Mouse (Mus musculus): ENCODE measurements around the gene H2-Q10.
"Not testable (repeated sequence)": the region's sequence is repeated elsewhere in the genome, so short reads cannot be mapped to it uniquely, and the experiment has no call there.

H2-Q10 gene

GRCm38 (mm10) chr17:35469842-35470751, at the start of gene H2-Q10:
H2-Q10 (plus strand) TSS chr17:35470089.
- DNase-seq (ENCODE audit: low spot score), result no peak

DNA sequence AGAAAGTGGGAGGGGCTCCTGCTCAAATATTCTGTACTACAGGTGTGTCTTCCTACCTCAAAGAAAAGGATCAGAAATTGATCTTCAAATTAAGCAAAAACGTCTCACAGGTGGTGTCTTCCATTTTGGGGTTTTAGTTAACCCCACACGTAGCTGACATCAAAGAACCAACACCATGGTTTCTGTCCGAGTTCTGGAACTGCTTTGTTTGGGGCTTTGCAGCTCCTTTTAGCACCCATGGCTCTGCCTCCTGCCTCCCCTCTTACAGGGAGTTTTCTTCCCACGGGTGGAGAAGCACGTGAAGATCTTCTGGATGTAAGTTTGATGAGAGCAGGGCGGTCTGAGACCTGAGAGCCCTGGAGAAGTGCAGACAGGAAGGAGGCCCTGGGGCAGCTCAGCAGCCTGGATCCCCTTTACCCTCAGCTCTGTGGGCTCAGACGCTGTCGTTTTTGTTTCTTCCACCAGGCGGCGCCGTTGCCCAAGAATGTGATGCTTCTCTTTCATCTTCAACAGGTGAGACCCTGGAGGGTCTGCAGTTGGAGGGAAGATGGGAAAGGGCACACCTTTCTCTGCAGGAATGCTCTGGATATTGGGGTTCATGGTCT, 49.6 kb upstream of the H2-Q10 start:
- DNase-seq (ENCODE audit: low spot score), result not testable (repeated sequence)

DNA sequence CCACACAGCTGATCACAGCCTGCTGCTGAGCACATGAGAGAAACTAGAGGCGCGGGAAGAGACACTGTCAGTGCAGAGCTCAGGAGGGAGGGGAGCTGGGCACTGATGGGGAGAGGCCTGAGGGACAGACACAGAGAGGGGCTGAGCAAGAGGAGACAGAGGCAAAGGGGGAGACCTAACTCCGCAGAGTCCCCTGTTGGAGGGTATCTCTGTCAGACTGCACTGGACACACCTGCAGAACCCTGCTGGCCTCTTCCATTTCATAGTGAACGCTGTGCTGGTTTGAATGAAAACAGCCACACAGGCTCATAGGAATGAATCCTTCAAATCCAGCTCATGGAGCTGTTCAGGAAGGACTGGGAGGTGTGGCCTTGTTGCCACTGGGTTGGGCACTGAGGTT, 48.6 kb upstream of the H2-Q10 start:
- not testable (repeated sequence) for DNase-seq (ENCODE audit: low spot score)

DNA sequence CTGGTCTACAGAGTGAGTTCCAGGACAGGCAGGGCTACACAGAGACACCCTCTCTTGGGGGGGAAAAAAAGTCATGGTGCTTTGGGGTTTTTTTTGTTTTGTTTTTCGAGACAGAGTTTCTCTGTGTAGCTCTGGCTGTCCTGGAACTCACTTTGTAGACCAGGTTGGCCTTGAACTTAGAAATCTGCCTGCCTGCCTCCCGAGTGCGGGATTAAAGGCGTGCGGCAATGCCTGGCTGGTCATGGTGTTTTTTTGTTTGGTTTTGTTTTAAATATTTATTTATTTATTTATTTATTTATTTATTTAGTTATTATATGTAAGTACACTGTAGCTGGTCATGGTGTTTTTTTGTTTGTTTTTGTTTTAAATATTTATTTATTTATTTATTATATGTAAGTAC, 47.5 kb upstream of the H2-Q10 start:
- not testable (repeated sequence) for DNase-seq (ENCODE audit: low spot score)

GRCm38 (mm10) chr17:35423131-35423810, 46.6 kb upstream of the H2-Q10 start:
- not testable (repeated sequence) for DNase-seq (ENCODE audit: low spot score)

GRCm38 (mm10) chr17:35424106-35424505, 45.8 kb upstream of the H2-Q10 start:
- DNase-seq (ENCODE audit: low spot score), result not testable (repeated sequence)

DNA sequence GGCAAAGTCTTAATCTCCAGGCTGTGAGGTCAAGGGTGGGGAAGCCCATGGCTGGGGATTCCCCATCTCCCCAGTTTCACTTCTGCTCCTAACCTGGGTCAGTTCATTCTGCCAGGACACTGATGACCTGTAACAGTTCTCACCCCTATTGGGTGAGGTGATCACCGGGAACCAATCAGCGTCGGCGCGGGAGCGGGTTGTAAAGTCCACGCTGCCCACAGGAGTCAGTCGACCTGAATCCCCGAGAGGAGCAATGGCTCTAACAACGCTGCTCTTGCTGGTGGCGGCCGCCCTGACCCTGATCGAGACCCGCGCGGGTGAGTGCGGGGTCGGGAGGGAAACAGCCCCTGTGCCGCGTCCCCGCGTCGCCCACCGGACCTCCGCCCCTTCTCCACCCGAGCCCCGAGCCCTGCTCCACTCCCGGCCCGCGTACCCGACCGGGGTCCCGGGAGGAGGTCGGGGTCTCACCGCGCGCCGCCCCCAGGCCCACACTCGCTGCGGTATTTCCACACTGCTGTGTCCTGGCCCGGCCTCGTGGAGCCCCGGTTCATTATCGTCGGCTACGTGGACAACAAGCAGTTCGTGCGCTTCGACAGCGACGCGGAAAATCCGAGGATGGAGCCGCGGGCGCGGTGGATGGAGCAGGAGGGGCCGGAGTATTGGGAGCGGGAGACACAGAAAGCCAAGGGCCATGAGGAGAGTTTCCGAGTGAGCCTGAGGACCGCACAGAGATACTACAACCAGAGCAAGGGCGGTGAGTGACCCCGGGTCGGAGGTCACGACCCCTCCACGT, 45.1 kb upstream of the H2-Q10 start, which contains the start of gene H2-Q6:
Gene H2-Q6, plus strand, starts transcription at position 227 of the 793 bp plus-strand sequence.
- peak; percentile 56 for DNase-seq (ENCODE audit: low spot score)

GRCm38 (mm10) chr17:35425474-35425873, 44.4 kb upstream of the H2-Q10 start:
- peak; percentile 38 for DNase-seq (ENCODE audit: low spot score)

DNA sequence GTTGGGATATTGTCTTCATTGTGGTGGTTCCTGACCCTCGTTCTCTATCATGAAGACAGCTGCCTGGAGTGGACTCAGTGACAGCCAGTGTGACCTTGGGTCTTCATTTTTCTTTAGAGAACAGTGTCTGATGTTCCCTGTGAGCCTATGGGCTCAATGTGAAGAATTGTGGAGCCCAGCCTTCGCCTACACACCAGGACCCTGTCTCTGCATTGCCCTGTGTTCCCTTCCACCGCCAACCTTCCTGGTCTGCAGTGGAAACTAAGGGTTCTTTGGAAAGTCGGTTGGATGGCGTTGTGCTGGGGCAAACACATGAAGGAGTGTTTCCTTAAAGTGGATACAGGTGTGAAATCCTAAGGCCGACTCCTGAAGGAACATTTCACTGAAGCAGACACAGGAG, 41.0 kb upstream of the H2-Q10 start:
- DNase-seq (ENCODE audit: low spot score), result not testable (repeated sequence)

- not testable (repeated sequence) for DNase-seq (ENCODE audit: low spot score)
Measured at GRCm38 (mm10) chr17:35430671-35431070, 39.2 kb upstream of the H2-Q10 start.

GRCm38 (mm10) chr17:35432167-35432566, 37.7 kb upstream of the H2-Q10 start:
- DNase-seq (ENCODE audit: low spot score), result not testable (repeated sequence)

DNA sequence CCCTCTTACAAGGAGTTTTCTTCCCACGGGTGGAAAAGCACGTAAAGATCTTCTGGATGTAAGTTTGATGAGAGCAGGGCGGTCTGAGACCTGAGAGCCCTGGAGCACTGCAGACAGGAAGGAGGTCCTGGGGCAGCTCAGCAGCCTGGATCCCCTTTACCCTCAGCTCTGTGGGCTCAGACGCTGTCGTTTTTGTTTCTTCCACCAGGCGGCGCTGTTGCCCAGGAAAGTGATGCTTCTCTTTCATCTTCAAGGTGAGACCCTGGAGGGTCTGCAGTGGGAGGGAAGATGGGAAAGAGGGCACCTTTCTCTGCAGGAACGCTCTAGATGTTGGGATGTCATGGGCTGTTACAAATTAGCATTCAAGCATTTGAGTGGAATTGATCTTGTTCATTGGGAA, 35.1 kb upstream of the H2-Q10 start:
- not testable (repeated sequence) for DNase-seq (ENCODE audit: low spot score)

- not testable (repeated sequence) for DNase-seq (ENCODE audit: low spot score)
Measured at GRCm38 (mm10) chr17:35435577-35435976, 34.3 kb upstream of the H2-Q10 start.

DNA sequence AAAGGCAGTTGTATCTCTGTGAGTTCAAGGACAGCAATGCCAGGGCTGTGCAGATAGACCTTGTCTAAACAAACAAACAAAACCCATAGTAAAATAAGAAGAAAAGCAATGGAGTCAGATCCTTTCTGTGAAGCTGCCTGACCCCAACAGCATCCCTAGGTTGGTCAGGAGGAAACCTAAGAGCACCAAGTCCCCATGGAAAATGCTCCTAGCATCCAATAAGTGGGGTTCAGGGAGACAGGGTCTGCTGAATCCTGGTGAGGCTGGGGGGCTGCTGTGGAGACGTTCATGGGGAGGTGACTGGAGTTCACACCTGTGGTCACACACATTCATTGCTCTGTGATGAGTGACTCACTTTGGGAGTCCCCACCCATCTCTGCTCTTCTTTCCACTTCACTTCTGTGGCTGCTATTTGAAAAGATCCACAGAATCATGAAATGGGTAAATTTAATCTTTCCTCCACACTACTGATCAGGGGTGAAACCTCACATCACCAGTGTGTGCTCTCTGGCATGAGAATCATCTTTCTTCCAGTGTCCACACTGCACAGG, 32.4 kb upstream of the H2-Q10 start:
- not testable (repeated sequence) for DNase-seq (ENCODE audit: low spot score)

- not testable (repeated sequence) for DNase-seq (ENCODE audit: low spot score)
Measured at GRCm38 (mm10) chr17:35438395-35438794, 31.5 kb upstream of the H2-Q10 start.

DNA sequence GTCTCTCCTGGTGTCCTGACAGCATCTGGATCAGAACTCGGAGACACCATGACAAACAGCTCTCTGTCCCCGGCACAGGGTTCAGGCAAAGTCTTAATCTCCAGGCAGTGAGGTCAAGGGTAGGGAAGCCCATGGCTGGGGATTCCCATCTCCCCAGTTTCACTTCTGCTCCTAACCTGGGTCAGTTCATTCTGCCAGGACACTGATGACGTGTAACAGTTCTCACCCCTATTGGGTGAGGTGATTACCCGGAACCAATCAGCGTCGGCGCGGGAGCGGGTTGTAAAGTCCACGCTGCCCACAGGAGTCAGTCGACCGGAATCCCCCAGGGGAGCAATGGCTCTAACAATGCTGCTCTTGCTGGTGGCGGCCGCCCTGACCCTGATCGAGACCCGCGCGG, 31.0 kb upstream of the H2-Q10 start, which contains the start of gene H2-Q7:
Gene H2-Q7, plus strand, starts transcription at position 271 of the 400 bp plus-strand sequence.
- DNase-seq (ENCODE audit: low spot score), result peak; percentile 76

- DNase-seq (ENCODE audit: low spot score), result not testable (repeated sequence)
Measured at GRCm38 (mm10) chr17:35439295-35439747, 30.6 kb upstream of the H2-Q10 start.

DNA sequence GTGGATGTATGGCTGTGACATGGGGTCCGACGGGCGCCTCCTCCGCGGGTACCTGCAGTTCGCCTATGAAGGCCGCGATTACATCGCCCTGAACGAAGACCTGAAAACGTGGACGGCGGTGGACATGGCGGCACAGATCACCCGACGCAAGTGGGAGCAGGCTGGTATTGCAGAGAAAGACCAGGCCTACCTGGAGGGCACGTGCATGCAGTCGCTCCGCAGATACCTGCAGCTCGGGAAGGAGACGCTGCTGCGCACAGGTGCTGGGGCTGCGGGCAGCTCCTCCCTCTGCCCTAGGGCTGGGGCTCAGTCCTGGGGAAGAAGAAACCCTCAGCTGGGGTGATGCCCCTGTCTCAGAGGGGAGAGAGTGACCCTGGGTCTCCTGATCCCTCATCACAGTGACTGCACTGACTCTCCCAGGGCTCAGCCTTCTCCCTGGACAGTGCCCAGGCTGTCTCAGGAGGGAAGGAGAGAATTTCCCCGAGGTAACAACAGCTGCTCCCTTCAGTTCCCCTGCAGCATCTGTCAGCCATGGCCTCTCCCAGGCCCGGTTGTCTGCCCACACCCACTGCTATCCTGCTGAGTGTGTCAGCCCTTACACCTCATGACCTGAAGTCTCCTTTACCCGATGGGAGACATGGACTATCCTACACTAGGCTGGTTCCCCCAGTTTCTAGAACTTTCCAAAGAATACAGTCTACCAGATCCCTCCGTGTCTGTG, 29.8 kb upstream of the H2-Q10 start:
- DNase-seq (ENCODE audit: low spot score), result not testable (repeated sequence)

DNA sequence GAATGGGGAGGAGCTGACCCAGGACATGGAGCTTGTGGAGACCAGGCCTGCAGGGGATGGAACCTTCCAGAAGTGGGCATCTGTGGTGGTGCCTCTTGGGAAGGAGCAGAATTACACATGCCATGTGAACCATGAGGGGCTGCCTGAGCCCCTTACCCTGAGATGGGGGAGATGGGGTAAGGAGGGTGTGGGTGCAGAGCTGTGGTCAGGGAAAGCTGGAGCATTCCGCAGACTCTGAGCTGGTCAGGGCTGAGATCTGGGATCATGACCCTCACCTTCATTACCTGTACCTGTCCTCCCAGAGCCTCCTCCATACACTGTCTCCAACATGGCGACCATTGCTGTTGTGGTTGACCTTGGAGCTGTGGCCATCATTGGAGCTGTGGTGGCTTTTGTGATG, 27.5 kb upstream of the H2-Q10 start:
- DNase-seq (ENCODE audit: low spot score), result not testable (repeated sequence)

DNA sequence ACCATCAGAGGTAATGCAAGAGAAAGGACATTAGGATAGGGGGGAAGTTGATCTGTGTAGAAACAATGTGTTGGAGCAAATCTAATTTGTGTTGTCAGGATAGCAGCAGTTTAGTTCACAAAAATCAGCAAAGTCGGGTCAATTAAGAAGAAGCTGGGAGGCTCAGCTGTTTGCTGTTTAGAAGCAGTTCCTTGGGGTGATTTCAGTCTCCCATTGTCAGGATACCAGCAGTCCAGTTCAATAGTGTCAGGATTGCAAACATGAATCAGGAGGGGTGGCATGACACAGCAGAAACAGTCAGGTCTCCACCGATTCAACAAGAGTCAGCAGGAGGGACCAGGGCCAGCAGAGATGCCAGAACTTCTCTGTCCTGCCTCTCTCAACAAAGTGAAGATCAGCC, 25.4 kb upstream of the H2-Q10 start:
- not testable (repeated sequence) for DNase-seq (ENCODE audit: low spot score)

All from testis, postnatal 14 days (tissue).